Mouse (Mus musculus): ENCODE data around the gene Calm3. TPM values are rescaled to one million over a fixed set of nuclear protein-coding genes. Genes with fewer than 3 reads are reported as not detected.
"Not testable (repeated sequence)": the region's sequence is repeated elsewhere in the genome, so short reads cannot be mapped to it uniquely, and the experiment has no call there.

Gene Calm3
- 96.4 and 98.4 TPM in 2 replicates for polyA plus RNA-seq (2015; fragmentation: Nextera tagmentation; extraction: Ambion mirVana)

DNA sequence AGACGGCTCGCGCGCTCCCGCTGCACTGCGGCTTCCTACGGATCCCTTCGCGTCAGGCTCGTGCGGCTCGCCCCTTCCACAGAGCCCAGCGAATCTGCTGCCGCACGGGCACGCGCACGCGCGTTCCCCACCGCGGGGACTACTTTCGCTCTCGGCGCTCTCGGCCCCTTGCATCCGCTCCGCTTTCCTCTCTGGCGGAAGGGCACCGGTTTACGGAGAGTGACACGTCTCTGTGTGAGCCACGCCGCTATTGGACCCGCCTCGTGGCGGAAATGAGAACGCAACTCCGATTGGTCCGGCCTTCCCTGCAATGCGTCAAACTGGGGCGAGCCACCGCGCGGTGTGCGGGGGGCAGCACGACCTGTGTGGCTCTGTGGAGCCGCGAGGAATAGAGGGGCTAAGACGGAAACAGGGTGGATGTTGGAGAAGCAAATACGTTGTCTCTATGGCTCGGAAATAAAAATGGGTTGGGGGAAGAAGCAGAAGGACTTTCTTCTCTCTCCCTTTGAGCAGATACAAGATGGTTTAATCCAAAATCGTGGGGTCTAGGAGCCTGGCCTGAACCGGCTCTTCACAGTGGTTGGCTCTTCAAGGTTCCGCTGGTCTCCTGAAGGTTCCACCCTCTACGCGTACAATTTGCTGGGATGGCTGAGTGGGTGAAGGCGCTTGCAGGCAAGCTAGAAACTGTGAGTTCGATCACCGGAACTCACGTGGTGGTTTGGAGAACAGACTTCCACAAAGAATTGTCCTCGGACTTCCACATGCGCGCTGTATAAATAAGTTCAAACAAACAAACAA lies at the start of gene Calm3:
Gene Calm3 (minus strand): TSS at position 78 of the 798 bp plus-strand sequence.
- peak; percentile 88 for ATAC-seq (replicated peaks; ENCODE audit: insufficient number of reproducible peaks, insufficient read depth, low FRiP score, low read depth)
- Histone ChIP-seq H3K9me3 (replicated peaks) (no peaks in the 10 kb centered on the region), H3K4me3 (peak within 1 kb of the TSS; percentile 89), H3K4me1 (replicated peaks) (peaks cover 40% of the 10 kb centered on the region), H3K4me2 (peak within 1 kb of the TSS; percentile 85), H3K27ac (peak within 1 kb of the TSS; percentile 97), H3K27me3 (no peaks in the 10 kb centered on the region), H3K36me3 (no peaks in the 10 kb centered on the region), H3K9ac (peak within 1 kb of the TSS; percentile 98)
- WGBS, result 2% methylated on average over 64 of the region's 64 CpGs

DNA sequence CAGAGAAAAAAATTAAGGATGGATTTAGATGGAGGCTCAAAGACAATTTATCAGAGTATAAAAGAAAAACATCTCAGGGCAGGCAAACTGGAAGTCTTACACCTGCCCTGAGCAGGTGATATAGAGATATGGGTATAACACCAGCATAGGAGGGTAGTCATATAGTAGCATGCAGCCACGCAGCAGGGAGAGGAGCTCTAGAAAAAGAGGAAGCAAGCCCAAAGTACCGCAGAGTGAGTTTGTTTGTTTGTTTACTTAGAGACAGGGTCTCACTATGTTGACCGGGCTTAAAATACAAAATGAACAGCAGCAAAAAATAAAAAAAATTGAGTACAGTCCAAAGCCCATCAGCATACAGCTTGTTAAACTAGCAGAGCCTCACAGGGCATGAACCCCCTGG lies 47.2 kb upstream of the Calm3 start:
- no peak for ATAC-seq (replicated peaks; ENCODE audit: insufficient number of reproducible peaks, insufficient read depth, low FRiP score, low read depth)
- no peak overlapping the region for H3K4me3 ChIP-seq
- no peaks in the 10 kb centered on the region for H3K36me3 ChIP-seq
- H3K27me3 ChIP-seq, result no peaks in the 10 kb centered on the region
- H3K4me1 ChIP-seq (replicated peaks), result peaks cover 17% of the 10 kb centered on the region
- no peak overlapping the region for H3K4me2 ChIP-seq
- WGBS, result 76% methylated on average over 3 of the region's 3 CpGs
- H3K9me3 ChIP-seq (replicated peaks), result no peaks in the 10 kb centered on the region
- peak overlapping the region; percentile 56 for H3K27ac ChIP-seq
- H3K9ac ChIP-seq, result no peak overlapping the region

DNA sequence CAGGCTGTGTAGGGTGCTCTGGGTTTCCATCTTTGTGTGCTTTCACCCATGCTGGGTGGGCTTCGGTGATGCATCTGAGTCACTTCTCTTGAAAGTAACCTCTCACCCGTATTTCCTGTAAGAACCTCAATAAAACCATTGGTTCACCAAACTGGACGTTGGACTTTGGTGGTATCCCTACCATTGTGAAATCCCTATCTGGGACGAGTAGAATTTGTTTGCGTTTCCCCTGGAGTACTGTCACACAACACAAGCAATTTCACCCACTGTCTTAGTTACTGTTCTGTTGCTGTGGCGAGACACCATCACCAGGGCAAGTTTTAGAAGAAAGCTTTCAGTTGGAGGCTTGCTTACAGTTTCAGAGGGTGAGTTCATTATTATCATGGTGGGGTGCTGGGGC lies 44.5 kb upstream of the Calm3 start:
- WGBS, result 82% methylated on average over 6 of the region's 6 CpGs
- no peaks in the 10 kb centered on the region for H3K36me3 ChIP-seq
- no peak overlapping the region for H3K9ac ChIP-seq
- ATAC-seq (replicated peaks; ENCODE audit: insufficient number of reproducible peaks, insufficient read depth, low FRiP score, low read depth), result no peak
- H3K9me3 ChIP-seq (replicated peaks), result no peaks in the 10 kb centered on the region
- H3K4me3 ChIP-seq, result no peak overlapping the region
- H3K4me2 ChIP-seq, result no peak overlapping the region
- H3K27ac ChIP-seq, result no peak overlapping the region
- H3K4me1 ChIP-seq (replicated peaks), result peaks cover 5% of the 10 kb centered on the region; the same call in 1 of the 2 replicates
- H3K27me3 ChIP-seq, result no peaks in the 10 kb centered on the region

DNA sequence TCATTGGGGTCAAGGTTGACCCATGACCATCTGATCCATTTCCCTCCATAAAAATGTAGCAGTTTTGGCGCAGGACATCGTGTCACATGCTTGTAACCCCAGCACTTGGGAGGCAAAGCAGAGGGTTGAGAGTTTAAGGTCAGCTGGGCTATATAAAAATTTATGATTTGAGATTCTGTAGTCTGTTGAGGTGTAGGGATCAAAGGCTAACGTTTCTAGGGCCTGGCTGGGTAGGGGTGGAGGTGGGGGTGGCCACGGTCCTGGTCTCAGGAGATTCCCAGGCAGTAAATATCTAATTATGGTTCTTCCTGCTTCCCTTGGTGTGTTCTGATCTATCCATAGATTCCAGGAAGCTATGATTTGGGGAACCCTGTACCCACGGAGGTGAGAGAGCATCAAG lies 37.8 kb upstream of the Calm3 start:
- Histone ChIP-seq H3K4me2 (no peak overlapping the region), H3K36me3 (no peaks in the 10 kb centered on the region), H3K4me1 (replicated peaks) (0 out of 2 replicates have a peak, but pooled peaks cover 2% of the 10 kb centered on the region), H3K9me3 (replicated peaks) (no peaks in the 10 kb centered on the region), H3K27me3 (no peaks in the 10 kb centered on the region), H3K4me3 (no peak overlapping the region), H3K9ac (no peak overlapping the region), H3K27ac (no peak overlapping the region)
- no peak for ATAC-seq (replicated peaks; ENCODE audit: insufficient number of reproducible peaks, insufficient read depth, low FRiP score, low read depth)
- WGBS, result 73% methylated on average over 5 of the region's 5 CpGs

DNA sequence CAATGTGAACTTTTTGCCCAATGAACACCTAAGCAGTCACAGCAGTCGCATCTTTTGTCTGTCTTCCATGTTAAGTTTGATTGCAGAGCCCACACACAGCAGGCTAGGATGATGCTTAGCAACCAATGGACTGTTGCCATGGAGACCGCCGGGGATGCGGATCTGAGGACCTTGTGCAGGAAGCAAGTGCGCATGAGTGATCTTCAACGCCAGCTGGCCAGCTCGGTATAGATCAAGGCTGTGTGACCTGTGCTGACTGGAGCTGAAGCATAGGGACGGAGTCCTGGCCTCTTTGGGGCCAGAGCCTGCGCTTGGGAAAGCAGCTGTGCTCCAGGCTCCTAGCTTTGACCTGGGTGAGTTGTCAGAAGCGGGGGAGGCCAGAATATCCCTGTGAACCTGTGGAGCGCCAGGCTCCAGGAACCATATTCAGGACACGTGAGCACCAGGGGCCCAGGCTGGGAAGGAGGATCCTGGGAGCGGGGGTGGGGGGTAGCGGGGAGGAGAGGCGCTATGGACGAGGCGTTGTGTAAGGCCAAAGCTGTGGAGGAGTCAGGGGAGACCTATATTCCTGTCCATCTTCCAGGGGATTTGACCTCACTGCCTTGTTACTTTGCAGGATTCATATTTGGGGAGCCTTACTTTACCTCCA lies 35.7 kb upstream of the Calm3 start, which contains the start of gene Pnmal1:
Gene Pnmal1 (plus strand): TSS at position 141 of the 649 bp plus-strand sequence.
- Histone ChIP-seq H3K4me2 (no peak within 1 kb of the TSS), H3K9me3 (replicated peaks) (no peaks in the 10 kb centered on the region), H3K27ac (no peak within 1 kb of the TSS), H3K27me3 (no peaks in the 10 kb centered on the region), H3K4me3 (no peak within 1 kb of the TSS), H3K36me3 (no peaks in the 10 kb centered on the region), H3K9ac (no peak within 1 kb of the TSS), H3K4me1 (replicated peaks) (0 out of 2 replicates have a peak, but pooled peaks cover 2% of the 10 kb centered on the region)
- ATAC-seq (replicated peaks; ENCODE audit: insufficient number of reproducible peaks, insufficient read depth, low FRiP score, low read depth), result peak; percentile 7; the same call in 1 of the 2 replicates
- WGBS, result 34% methylated on average over 17 of the region's 17 CpGs

DNA sequence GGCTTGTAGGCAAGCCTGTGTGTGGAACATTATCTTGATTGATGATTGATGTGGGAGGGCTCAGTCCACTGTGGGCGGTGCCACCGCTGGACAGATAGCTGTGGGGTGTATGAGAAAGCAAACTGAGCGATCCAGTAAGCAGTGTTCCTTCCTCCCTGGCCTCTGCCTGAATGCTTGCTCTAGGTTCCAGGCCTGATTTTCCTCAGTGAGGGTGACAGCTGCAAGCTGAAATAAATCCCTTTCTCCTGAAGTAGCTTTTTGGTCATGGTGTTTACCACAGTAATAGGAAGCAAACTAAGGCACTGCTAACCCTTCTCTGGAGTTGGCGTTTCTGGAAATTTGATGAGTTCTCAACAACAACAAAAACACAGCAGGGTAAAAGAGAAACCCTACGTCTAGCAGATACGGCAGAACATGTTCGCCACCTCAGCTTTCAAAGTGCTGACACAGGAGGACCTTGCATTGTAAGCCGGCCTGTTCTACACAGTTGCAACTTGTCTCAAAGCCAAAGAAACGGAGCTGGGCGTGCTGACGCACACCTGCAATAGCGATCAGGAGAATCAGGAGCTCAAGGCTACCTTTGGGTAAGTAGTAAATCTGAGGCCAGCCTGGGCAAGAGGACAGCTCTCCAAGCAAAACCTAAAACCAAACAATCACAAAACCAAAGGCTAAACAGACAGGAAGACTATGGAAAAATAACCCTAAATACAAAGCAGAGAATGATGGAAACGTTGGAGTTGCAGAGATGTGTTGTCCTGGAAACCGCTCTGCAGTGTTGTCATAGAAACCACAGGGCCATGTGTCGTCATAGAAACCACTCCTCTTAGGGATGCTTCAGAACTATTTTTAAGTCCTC lies 32.7 kb upstream of the Calm3 start:
- no peaks in the 10 kb centered on the region for H3K36me3 ChIP-seq
- no peaks in the 10 kb centered on the region for H3K27me3 ChIP-seq
- H3K4me2 ChIP-seq, result no peak overlapping the region
- 0 out of 2 replicates have a peak, but pooled peaks cover 2% of the 10 kb centered on the region for H3K4me1 ChIP-seq (replicated peaks)
- H3K27ac ChIP-seq, result no peak overlapping the region
- H3K9ac ChIP-seq, result no peak overlapping the region
- WGBS, result 69% methylated on average over 15 of the region's 15 CpGs
- H3K4me3 ChIP-seq, result no peak overlapping the region
- no peaks in the 10 kb centered on the region for H3K9me3 ChIP-seq (replicated peaks)
- ATAC-seq (replicated peaks; ENCODE audit: insufficient number of reproducible peaks, insufficient read depth, low FRiP score, low read depth), result no peak

DNA sequence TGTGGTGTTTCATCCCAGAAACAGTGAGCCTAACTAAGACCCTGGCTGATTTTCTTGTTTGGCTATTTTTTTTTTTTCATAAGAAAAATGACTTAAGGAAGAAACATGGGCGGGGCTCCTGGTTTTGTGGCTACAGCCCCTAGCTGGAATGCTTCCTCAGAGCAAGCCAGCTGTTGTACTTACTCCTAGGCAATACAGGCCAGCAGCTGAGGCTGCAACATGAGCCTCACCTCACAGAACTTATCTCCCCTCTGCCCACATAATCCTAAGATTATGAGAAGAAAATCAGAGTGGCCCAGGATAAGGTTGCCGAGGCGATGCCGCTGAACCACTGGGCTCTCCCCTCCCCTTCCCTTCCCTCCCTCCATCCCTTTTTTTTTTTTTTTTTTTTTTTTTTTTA lies 31.8 kb upstream of the Calm3 start:
- Histone ChIP-seq H3K9ac (no peak overlapping the region), H3K27ac (no peak overlapping the region), H3K36me3 (no peaks in the 10 kb centered on the region), H3K4me1 (replicated peaks) (peaks cover 4% of the 10 kb centered on the region; the same call in 1 of the 2 replicates), H3K4me3 (no peak overlapping the region), H3K4me2 (no peak overlapping the region), H3K27me3 (no peaks in the 10 kb centered on the region), H3K9me3 (replicated peaks) (no peaks in the 10 kb centered on the region)
- ATAC-seq (replicated peaks; ENCODE audit: insufficient number of reproducible peaks, insufficient read depth, low FRiP score, low read depth), result no peak
- WGBS, result 50% methylated on average over 4 of the region's 4 CpGs

DNA sequence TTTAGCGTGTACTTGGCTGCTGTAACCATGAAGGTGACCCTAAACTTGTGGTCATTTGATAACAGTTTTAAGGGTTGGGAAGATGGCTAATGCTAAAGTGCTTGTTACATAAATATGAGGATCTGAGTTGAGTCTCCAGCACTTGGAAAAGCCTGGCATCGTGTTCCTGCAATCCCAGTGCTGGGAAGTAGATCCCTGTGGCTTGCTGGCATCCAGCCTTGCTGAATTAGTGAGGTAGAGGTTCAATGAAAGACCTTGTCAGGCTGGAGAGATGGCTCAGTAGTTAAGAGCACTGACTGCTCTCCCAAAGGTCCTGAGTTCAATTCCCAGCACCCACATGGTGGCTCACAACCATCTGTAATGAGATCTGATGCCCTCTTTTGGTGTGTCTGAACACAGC lies 29.9 kb upstream of the Calm3 start:
- H3K27ac ChIP-seq; H3K36me3 ChIP-seq; H3K4me3 ChIP-seq; H3K9me3 ChIP-seq (replicated peaks); ATAC-seq (replicated peaks; ENCODE audit: insufficient number of reproducible peaks, insufficient read depth, low FRiP score, low read depth); H3K4me2 ChIP-seq; H3K9ac ChIP-seq: not testable (repeated sequence)
- peaks cover 12% of the 10 kb centered on the region for H3K4me1 ChIP-seq (replicated peaks)
- WGBS, result 60% methylated on average over 2 of the region's 2 CpGs
- peaks cover 11% of the 10 kb centered on the region for H3K27me3 ChIP-seq

DNA sequence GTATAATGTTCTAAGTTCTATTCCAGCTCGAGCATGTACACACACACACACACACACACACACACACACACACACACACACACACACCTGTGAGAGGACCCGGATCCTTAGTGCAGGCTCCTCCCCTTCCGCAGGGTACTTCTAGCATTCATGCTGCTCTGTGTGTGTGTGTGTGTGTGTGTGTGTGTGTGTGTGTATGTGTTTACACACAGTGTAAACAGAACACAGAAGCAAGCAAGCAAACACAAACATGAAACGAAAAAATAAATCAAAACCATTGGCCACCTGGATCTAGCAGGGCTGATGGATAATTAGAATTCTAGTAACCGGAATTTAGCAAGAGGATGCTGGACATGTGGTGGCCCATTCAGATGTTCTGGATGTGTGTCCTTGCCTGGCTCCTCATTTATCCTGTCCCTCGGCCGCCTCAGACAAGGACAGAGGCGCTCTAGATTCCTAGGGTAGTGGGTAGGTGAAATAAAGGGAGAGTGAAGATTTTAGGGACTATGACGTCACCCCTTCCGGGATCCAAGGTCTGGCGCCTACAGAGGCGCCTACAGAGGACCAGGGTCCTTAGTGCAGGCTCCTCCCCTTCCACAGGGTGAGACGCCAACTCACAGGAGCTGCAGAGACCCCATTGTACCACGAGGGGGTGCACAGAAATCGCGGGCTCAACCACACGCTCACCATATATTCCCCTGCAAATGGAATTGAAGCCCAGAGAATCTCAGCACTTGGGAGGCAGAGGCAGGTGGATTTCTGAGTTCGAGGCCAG lies 27.1 kb upstream of the Calm3 start:
- no peak overlapping the region; the same call in 1 of the 2 replicates for H3K4me2 ChIP-seq
- no peaks in the 10 kb centered on the region for H3K9me3 ChIP-seq (replicated peaks)
- WGBS, result 23% methylated on average over 18 of the region's 18 CpGs
- peak; percentile 47; the same call in 1 of the 2 replicates for ATAC-seq (replicated peaks; ENCODE audit: insufficient number of reproducible peaks, insufficient read depth, low FRiP score, low read depth)
- H3K4me3 ChIP-seq, result no peak overlapping the region
- no peak overlapping the region for H3K9ac ChIP-seq
- peaks cover 40% of the 10 kb centered on the region for H3K4me1 ChIP-seq (replicated peaks)
- no peaks in the 10 kb centered on the region for H3K36me3 ChIP-seq
- H3K27ac ChIP-seq, result no peak overlapping the region
- H3K27me3 ChIP-seq, result peaks cover 29% of the 10 kb centered on the region
